Mouse (Mus musculus): ENCODE results near the gene Vdr. TPM values are rescaled to one million over a fixed set of nuclear protein-coding genes. Genes with fewer than 3 reads are reported as not detected.

Vdr gene
- polyA plus RNA-seq, 2 experiments, result 0.11 to 0.15 TPM

DNA sequence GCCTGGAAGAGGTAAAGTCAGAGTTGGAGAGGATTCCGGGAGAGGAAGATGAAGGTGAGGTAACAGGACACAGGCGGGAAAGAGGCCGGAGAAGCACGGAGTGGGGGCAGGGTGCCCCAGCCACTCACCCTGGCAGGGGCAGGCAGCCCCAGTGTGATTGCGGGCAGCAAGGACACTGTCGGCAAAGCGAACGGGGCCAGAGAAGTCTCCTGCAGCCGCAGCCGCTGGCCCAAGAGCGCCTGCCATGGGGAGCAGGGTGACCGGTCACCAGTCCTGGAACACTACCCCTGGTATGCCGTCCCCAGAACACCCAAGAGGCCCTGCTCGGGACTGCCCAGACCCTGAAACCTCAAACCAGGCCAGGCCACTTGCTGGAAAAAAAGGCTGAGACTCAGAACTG, 101.9 kb downstream of the Vdr start:
- ATAC-seq (ENCODE audit: insufficient read depth), result no peak
- no peak overlapping the region for H3K4me3 ChIP-seq (ENCODE audit: insufficient read depth in 1 of 2, low read depth in 2 of 2, low read length in 2 of 2)
- 85% methylated on average over 14 of the region's 14 CpGs for WGBS (ENCODE audit: insufficient replicate concordance)
- H3K36me3 ChIP-seq (replicated peaks; ENCODE audit: control insufficient read depth, insufficient read depth, low read depth), result no peaks in the 10 kb centered on the region
- H3K4me2 ChIP-seq (ENCODE audit: low read depth), result no peak overlapping the region
- DNase-seq (ENCODE audit: low read depth in 3 of 3, low spot score in 3 of 3), result no peak
- TF ChIP-seq EP300 (IDR thresholded peaks at IDR 0.05; ENCODE audit: low read depth), result no peak
- TF ChIP-seq CTCF (IDR thresholded peaks at IDR 0.05; ENCODE audit: low read depth), result no peak
- no peaks in the 10 kb centered on the region for H3K9me3 ChIP-seq (ENCODE audit: control insufficient read depth, low read length)
- H3K9ac ChIP-seq (replicated peaks), result no peak overlapping the region
- no peaks in the 10 kb centered on the region for H3K27me3 ChIP-seq (ENCODE audit: control insufficient read depth, insufficient read depth, low read length)
- H3K4me1 ChIP-seq (replicated peaks; ENCODE audit: control insufficient read depth in 2 of 2, insufficient read depth in 2 of 2, low read length in 1 of 2), result no peaks in the 10 kb centered on the region
- H3K27ac ChIP-seq, result no peak overlapping the region

DNA sequence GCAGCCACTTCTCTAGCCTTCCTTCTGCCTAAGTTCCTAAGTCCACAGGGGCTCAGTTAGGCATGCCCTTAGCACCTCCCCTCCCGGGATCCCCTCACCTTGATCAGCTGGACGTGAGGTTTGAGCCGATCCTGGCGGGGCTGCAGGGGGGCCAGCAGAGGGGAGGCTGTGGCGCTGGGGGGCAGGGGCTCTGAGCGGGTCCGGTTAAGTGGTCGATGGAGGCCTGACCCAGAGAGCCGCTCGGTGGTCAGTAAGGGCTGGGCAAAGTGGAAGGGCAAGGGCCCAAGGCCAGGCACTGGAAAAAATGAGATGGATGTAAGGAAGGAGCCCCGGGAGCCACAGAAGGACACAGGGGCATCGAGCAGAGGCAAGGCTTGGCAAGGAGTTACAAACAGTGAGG, 102.6 kb downstream of the Vdr start:
- Histone ChIP-seq H3K27me3 (ENCODE audit: control insufficient read depth, insufficient read depth, low read length) (no peaks in the 10 kb centered on the region), H3K4me1 (replicated peaks; ENCODE audit: control insufficient read depth in 2 of 2, insufficient read depth in 2 of 2, low read length in 1 of 2) (no peaks in the 10 kb centered on the region), H3K9ac (replicated peaks) (no peak overlapping the region), H3K4me3 (ENCODE audit: insufficient read depth in 1 of 2, low read depth in 2 of 2, low read length in 2 of 2) (no peak overlapping the region), H3K4me2 (ENCODE audit: low read depth) (no peak overlapping the region), H3K27ac (no peak overlapping the region), H3K9me3 (ENCODE audit: control insufficient read depth, low read length) (no peaks in the 10 kb centered on the region), H3K36me3 (replicated peaks; ENCODE audit: control insufficient read depth, insufficient read depth, low read depth) (no peaks in the 10 kb centered on the region)
- WGBS (ENCODE audit: insufficient replicate concordance), result 83% methylated on average over 12 of the region's 12 CpGs
- no peak for DNase-seq (ENCODE audit: low read depth in 3 of 3, low spot score in 3 of 3)
- ATAC-seq (ENCODE audit: insufficient read depth), result no peak
- TF ChIP-seq CTCF (IDR thresholded peaks at IDR 0.05; ENCODE audit: low read depth) (no peak), EP300 (IDR thresholded peaks at IDR 0.05; ENCODE audit: low read depth) (no peak)

Other genes with a start within 250 kb of the Vdr start
- gene Rpap3, start 204.8 kb downstream of the Vdr start, polyA plus RNA-seq (2012; rRNA removed), result 3.4 and 6.8 TPM in 2 replicates
- 11.2 and 11.4 TPM in 2 replicates for gene Rpap3, start 204.8 kb downstream of the Vdr start, polyA plus RNA-seq (2014; fragmentation: Nextera tagmentation; extraction: Ambion mirVana)
- gene Endou, start 179.3 kb downstream of the Vdr start, polyA plus RNA-seq (2012; rRNA removed), result 0.01 and 0.02 TPM in 2 replicates
- not detected in 2 replicates for gene Endou, start 179.3 kb downstream of the Vdr start, polyA plus RNA-seq (2014; fragmentation: Nextera tagmentation; extraction: Ambion mirVana)
- gene Rapgef3, start 142.7 kb downstream of the Vdr start, polyA plus RNA-seq (2012; rRNA removed), result 2.2 and 2.3 TPM in 2 replicates
- 0.84 and 0.95 TPM in 2 replicates for gene Rapgef3, start 142.7 kb downstream of the Vdr start, polyA plus RNA-seq (2014; fragmentation: Nextera tagmentation; extraction: Ambion mirVana)
- gene Slc48a1, start 132.1 kb downstream of the Vdr start, polyA plus RNA-seq (2012; rRNA removed), result 35.0 and 47.8 TPM in 2 replicates
- 73.9 and 74.7 TPM in 2 replicates for gene Slc48a1, start 132.1 kb downstream of the Vdr start, polyA plus RNA-seq (2014; fragmentation: Nextera tagmentation; extraction: Ambion mirVana)
- 8.6 and 11.3 TPM in 2 replicates for gene Hdac7, start 66.1 kb downstream of the Vdr start, polyA plus RNA-seq (2012; rRNA removed)
- 4.7 and 6.6 TPM in 2 replicates for gene Hdac7, start 66.1 kb downstream of the Vdr start, polyA plus RNA-seq (2014; fragmentation: Nextera tagmentation; extraction: Ambion mirVana)
- 10.5 and 10.7 TPM in 2 replicates for gene Tmem106c, start 53.6 kb upstream of the Vdr start, polyA plus RNA-seq (2012; rRNA removed)
- gene Tmem106c, start 53.6 kb upstream of the Vdr start, polyA plus RNA-seq (2014; fragmentation: Nextera tagmentation; extraction: Ambion mirVana), result 13.2 and 14.7 TPM in 2 replicates
- 0.23 and 0.56 TPM in 2 replicates for gene Col2a1, start 94.1 kb upstream of the Vdr start, polyA plus RNA-seq (2012; rRNA removed)
- 0.04 and 0.13 TPM in 2 replicates for gene Col2a1, start 94.1 kb upstream of the Vdr start, polyA plus RNA-seq (2014; fragmentation: Nextera tagmentation; extraction: Ambion mirVana)
- 18.2 and 22.4 TPM in 2 replicates for gene Pfkm, start 182.0 kb upstream of the Vdr start, polyA plus RNA-seq (2012; rRNA removed)
- 19.6 and 20.6 TPM in 2 replicates for gene Pfkm, start 182.0 kb upstream of the Vdr start, polyA plus RNA-seq (2014; fragmentation: Nextera tagmentation; extraction: Ambion mirVana)
- gene Senp1, start 183.1 kb upstream of the Vdr start, polyA plus RNA-seq (2012; rRNA removed), result 8.7 and 10.7 TPM in 2 replicates
- gene Senp1, start 183.1 kb upstream of the Vdr start, polyA plus RNA-seq (2014; fragmentation: Nextera tagmentation; extraction: Ambion mirVana), result 15.3 and 16.9 TPM in 2 replicates

Data from liver, embryonic 14.5 days (tissue).